Mouse (Mus musculus): ENCODE data around the gene Rab3ip.

The Rab3ip gene

DNA sequence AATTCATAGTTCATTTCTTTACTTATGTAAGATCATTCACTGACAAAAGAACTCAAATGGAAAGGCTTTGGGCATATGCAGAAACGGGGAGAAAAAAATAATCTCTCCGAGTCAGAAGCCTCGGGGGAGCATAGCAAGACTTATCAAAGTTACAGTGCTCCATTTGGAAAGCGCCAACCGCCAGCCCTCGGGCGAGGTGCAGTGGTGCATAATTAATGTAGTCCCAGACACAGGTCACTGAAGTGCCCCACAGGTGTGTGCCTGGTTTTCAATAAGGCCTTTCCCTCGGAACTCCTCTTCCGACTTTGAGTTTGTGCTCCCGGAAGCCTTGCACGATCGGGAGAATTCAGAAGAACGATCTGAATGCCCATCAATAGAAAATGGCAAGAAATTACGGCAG is 11.6 kb upstream of the Rab3ip start:
- no peak for DNase-seq (ENCODE audit: low spot score in 2 of 2)

DNA sequence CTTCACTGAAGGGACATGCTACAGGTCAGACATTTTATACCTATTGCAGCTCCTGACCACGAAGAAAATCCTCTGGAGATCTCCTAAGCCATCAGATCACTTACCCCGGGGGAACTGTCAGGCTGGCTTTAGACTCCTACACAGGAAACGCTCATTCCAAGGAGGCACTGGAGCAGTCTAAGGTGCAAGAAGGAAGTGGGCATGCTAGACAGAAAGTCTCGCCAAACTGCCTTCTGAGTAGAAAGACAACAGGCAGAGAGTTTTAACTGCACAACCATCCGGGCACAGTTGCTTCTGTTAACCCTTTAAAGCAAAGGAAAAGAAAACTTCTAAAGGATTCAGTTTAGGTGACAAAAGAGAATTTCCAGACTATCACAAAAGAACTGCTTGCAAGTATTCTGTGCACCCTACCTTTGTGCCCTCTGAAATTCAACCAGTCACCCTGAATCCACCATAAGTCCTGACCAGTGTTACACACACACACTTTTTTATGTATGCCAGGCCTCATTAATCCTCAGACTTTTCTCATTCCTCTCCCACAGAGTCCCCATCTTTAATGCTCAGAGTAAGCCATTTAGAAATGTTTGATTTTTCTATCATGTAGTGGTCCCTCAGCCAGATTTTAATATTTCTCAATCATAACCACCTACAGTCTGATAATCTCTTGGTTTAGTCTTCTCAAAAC is 7.4 kb upstream of the Rab3ip start:
- no peak for DNase-seq (ENCODE audit: low spot score in 2 of 2)

DNA sequence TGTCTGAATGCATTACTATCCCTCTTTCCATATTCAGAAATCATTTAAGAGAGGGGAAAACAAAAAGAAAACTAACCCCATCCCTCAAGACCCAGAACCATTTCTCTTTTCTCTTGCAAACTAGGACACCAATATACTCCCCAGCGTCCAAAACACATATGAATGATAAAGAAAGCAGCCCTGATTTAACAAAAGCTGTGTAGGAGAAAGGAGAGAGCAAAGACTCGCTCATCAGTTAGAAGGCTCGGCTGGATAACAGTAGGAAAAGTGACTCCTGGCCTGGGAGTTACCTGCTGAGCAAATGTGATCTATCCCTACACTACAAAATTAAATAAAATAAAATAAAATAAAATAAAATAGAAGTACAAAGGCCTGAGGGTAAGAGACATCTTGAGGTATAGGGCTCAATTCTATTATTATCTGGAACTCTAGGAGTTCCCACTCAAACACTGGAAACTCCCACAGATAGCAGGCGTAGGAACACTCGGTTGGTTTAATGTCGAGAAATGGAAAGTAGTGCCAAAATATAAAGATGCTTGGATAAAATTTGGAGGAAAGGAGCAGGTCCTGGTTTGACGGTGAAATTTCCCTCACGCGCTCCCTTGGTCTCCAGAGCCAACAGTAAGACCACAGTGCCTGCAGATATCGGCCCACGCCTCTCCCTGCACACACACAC is 6.1 kb upstream of the Rab3ip start:
- DNase-seq (ENCODE audit: low spot score in 2 of 2) = no peak

DNA sequence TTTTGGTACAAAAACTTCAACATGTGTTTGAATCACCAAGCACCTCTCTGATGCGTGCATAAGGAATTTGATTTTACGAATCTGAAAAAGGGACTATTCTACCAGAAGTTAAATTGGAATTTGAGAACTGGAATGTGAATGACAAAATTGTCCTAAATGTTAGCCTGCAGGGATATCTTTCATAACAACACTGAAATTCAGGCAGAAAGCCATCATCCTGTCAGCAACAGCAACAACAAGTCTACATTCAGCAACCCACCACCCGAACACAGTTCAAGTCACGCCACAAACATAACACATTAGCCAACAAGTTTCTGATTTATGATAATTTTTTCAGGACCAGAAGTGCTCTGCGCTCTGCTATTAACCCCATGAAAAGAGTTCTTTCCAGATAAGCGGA is 4.6 kb upstream of the Rab3ip start:
- no peak for DNase-seq (ENCODE audit: low spot score in 2 of 2)

DNA sequence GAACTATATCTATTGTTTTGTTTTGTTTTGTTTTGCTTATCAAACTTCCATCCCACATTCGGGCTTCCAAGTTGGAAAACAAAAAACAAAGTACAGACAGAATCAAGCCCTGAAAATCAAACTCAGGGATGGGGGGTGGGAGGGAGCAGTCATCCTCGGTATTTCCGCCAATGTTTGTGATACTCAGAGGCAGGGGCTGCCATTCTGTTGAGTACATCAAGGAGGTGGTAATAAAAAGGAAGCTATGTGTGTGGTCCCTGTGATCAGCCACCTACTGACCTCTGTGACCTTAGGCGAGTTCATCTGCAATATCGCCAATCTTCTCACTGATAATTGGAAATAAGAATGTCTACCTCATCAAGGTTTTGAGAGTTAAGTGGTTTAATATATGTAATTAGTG is 317 bp upstream of the Rab3ip start:
- DNase-seq (ENCODE audit: low spot score in 2 of 2) = no peak

GRCm38 (mm10) chr10:116949111-116950008 is 1.2 kb downstream of the Rab3ip start:
- no peak for DNase-seq (ENCODE audit: low spot score in 2 of 2)

DNA sequence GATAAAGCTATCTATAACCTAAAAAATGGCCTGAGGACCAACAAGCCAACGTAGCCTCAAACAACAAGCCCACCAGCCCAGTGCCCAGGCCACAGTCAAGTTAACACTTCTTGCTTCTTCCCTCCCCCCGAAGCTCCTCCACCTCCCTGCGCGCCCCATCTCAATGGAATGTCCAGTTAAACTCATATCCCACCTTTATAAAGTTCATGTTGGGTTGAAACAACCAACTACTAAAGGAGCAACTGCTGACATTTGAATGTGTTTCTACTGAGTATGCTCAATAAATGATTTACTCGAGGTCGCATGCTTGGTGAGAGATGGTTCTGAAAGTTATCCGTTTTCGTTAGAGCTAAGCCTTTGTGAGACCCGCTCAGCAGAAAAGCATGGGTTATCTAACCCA is 2.2 kb downstream of the Rab3ip start:
- DNase-seq (ENCODE audit: low spot score in 2 of 2) = no peak

GRCm38 (mm10) chr10:116944940-116945339 is 5.6 kb downstream of the Rab3ip start:
- no peak for DNase-seq (ENCODE audit: low spot score in 2 of 2)

- no peak for DNase-seq (ENCODE audit: low spot score in 2 of 2)
Observed at GRCm38 (mm10) chr10:116944144-116944543, 6.4 kb downstream of the Rab3ip start.

DNA sequence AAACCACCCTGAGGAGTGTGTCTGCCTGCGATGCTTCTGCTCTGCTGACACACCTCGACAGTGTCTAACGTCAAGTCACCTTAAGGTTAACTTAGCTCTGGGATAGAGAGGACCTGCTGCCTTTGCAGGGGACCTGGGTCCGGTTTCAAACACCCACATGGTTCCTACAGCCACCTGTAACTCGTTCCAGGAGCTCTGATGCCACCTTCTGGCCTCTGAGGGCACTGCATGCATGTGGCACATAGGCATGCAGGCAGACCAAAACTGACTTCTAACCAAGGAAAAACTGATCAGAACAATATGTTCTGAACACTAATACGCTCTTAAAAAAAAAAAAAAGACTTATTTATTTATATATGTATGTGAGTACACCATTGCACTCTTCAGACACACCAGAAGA is 7.5 kb downstream of the Rab3ip start:
- DNase-seq (ENCODE audit: low spot score in 2 of 2) = no peak

GRCm38 (mm10) chr10:116935028-116935427 is 15.5 kb downstream of the Rab3ip start:
- DNase-seq (ENCODE audit: low spot score in 2 of 2) = no peak

- no peak for DNase-seq (ENCODE audit: low spot score in 2 of 2)
Observed at GRCm38 (mm10) chr10:116933794-116934193, 16.8 kb downstream of the Rab3ip start.

DNA sequence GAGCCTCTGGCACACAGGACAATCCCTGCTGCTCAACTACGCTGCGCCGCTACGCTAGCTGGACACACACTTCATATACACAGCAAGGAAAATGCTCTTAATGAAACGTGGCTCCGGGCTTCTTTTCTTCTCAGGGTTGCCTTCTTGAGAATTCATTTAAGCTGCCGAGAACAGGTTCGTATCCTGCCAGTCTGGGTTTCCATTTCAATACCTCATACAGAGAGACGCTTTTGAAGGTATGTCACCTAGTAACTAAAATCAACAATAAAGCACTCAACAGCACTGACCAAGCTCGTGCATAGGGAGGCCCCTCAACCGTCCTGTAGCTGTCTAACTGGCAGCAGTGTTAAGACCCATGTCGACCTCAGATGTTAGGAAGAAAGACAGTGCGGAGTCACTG is 18.2 kb downstream of the Rab3ip start:
- DNase-seq (ENCODE audit: low spot score in 2 of 2) = no peak

DNA sequence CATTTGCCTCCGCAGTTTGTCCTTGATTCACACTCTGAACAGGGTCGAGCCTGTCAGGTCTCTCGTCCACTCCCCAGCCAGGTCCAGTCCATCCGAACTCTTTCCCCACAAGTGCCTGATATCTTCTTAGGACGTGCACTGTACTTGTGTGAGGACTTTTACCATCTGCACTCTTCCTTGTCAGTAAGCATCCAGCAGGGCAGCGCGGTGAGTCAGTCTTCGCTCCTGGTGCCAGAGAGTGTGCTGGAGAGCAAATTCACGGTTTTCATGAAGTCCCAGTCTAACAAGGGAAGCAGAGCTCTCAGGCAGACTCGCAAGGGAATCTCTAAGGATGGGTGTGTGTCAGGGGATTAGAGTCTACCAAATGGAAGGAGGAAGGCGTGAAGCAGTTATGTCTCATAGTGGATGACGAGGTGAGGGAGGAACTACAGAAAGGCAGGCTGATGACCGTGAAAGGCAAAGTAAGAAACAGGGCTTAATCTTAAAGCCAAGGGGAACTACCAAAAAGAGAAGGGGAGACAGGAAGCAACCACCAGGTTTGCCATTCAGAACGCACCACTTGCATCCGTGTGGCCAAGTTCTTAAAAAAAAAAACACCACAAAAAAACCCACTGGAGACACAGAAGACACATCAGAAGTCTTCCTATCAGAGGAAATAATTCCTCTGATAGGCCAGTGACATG is 18.9 kb downstream of the Rab3ip start:
- no peak for DNase-seq (ENCODE audit: low spot score in 2 of 2)

DNA sequence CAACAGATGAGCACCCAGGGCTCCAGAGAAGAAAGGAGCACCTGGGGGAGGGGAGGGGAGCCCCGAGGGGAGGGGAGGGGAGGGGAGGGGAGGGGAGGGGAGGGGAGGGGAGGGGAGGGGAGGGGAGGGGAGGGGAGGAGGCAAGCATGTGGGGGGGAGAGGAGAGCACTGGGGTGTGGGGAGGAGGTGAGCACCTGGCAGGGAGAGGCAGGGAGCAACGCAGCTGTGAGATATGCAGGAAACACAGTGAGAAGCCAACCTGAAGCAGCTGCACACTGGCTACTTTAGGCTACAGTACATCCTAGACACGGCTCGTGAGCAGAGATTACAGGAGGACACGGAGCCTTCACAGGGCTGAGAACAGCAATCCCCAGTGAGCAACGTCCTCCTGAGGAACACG is 19.6 kb downstream of the Rab3ip start:
- DNase-seq (ENCODE audit: low spot score in 2 of 2) = no peak

GRCm38 (mm10) chr10:116930506-116930905 is 20.1 kb downstream of the Rab3ip start:
- DNase-seq (ENCODE audit: low spot score in 2 of 2) = no peak

DNA sequence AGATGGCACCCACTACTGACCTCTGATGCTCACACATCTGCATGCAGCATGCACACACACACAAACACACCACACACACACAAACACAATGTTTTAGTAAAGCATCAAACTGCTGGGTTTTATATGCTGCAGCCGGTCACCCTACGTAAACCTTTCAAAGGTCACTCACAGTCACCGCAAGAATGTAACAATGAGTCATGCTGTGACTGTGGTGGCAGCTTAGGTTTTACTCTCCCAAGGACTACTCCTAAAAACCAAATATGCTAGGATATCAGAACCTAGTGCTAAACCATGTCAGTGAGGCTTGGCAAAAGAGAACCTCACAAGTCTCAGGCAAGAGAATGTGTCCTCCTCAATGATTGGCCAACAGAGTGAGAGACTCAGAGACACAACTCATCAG is 21.7 kb downstream of the Rab3ip start:
- no peak for DNase-seq (ENCODE audit: low spot score in 2 of 2)

GRCm38 (mm10) chr10:116926428-116927113 is 24.0 kb downstream of the Rab3ip start:
- no peak for DNase-seq (ENCODE audit: low spot score in 2 of 2)

DNA sequence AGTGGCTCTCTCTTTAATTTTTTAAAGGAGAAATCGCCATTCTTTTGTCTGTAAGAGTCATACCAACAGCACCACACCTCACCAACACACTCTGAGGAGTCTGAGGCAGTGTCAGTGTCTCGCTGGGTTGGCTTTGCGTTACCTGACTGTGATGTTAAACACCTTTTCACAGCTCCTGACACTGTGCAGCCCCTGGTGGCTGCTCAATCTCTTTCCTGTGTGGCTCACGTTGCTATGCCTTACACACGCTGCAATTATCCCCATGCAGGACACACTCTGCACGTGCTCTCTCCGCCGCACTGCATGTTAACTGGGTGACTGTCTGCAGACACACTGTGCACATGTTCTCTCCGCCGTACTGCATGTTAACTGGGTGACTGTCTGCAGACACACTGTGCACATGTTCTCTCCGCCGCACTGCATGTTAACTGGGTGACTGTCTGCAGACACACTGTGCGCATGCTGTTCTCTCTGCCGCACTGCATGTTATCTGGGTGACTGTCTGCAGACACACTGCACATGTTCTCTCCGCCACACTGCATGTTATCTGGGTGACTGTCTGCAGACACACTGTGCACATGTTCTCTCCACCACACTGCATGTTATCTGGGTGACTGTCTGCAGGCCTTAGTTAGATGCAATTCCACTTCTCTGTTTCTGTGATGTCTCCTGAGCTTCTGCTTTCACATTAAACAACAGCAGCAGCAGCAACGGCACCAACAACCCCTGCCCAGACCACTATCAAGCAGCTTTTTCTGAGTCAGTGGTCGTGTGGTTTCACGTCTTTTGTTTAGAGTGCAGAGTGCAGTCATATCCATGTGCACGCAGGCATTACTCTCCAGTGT is 26.7 kb downstream of the Rab3ip start:
- no peak for DNase-seq (ENCODE audit: low spot score in 2 of 2)

DNA sequence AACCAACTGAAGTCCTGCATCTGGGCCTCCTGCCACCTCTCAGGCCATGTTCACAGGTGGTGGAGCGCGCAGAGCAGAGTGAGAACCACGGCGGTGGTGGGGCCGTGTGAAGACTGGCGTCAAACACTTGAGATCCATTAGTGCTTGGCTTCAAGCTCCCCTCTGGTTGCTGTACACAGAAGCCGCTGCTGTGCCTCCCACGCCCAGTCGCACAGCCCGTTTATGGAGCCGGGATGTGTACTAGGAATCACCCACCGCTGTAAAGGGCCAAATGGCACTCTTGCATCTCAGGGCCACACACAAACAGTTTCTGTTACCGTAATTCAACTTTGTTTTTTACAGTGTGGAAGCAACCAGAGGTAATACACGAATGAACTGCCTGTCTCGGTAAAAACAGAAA is 28.4 kb downstream of the Rab3ip start:
- DNase-seq (ENCODE audit: low spot score in 2 of 2) = peak in 1 of 2 experiments; percentile 36

- DNase-seq (ENCODE audit: low spot score in 2 of 2) = peak in 1 of 2 experiments; percentile 52
Observed at GRCm38 (mm10) chr10:116921416-116921815, 29.2 kb downstream of the Rab3ip start.

All from urinary bladder, postnatal 4 days (tissue).